20 mouse cellular contexts compared by ENCODE assay signal in genomic region chr6:7476907-7477306, GRCm38 (mm10).
A peak's percentile ranks its signal among the peaks of the same experiment; 100 is the strongest.
DNase-seq lines count a peak whose midpoint lies in the region; ATAC-seq and TF ChIP-seq lines count a peak whose summit lies in the region.
"Had no signal": no experiment of that assay in that cellular context is flagged by ENCODE, and none has a peak within 500 bp of the region (broad histone marks: within the 10 kb centered on the region; RNA-seq: fewer than 3 reads in every experiment).

No protein-coding gene starts in this region.

- no peak for ATAC-seq in activated CD4-positive, CD25-positive, alpha-beta regulatory T cell, adult 4 months
- ATAC-seq: forebrain, embryonic 13.5 days; forebrain, embryonic 15.5 days; forebrain, postnatal 0 days had no signal

- H3K27me3 ChIP-seq in C2C12 (ENCODE audit: control insufficient read depth, insufficient read depth, insufficient read length), result no peaks in the 10 kb centered on the region
- H3K27me3 ChIP-seq: embryonic facial prominence, embryonic 12.5 days; forebrain, embryonic 13.5 days; forebrain, embryonic 15.5 days had no signal

- no peaks in the 10 kb centered on the region for H3K79me2 ChIP-seq in C2C12 (ENCODE audit: control insufficient read depth, insufficient read depth)

- TF ChIP-seq CTCF in C2C12 (IDR thresholded peaks at IDR 0.05; ENCODE audit: control insufficient read depth, insufficient read depth, insufficient read length), result no peak

- no peaks in the 10 kb centered on the region for H3K79me3 ChIP-seq in C2C12 (ENCODE audit: low read depth)

- no peaks in the 10 kb centered on the region for H3K36me3 ChIP-seq in C2C12 (ENCODE audit: control insufficient read depth, insufficient read depth)
- H3K36me3 ChIP-seq: embryonic facial prominence, embryonic 10.5 days; embryonic facial prominence, embryonic 12.5 days; forebrain, embryonic 15.5 days had no signal

- DNase-seq in 3134 (ENCODE audit: extremely low read depth, insufficient read length, low spot score) (peak; percentile 56), NIH3T3 (ENCODE audit: low read depth) (peak; percentile 60)
- DNase-seq in heart, adult 11 months, result no peak
- DNase-seq in gastrocnemius, postnatal 36 days, result no peak
- DNase-seq: adrenal gland, adult 8-10 months; adrenal gland, postnatal 14 days; adrenal gland, postnatal 36 days; B cell, adult 2 months; cerebellum, adult 11-12 months; cerebellum, adult 2 months; cerebellum, adult 9-10 months; cerebellum, postnatal 10 days; cerebellum, postnatal 25 days; forebrain, postnatal 0 days had no signal

- no peak overlapping the region for H3K4me3 ChIP-seq in C2C12 (ENCODE audit: insufficient read depth, poor library complexity, severe bottlenecking)
- H3K4me3 ChIP-seq: embryonic facial prominence, embryonic 10.5 days; embryonic facial prominence, embryonic 12.5 days; forebrain, embryonic 13.5 days; forebrain, embryonic 15.5 days had no signal

- no peak overlapping the region for H3ac ChIP-seq in C2C12 (ENCODE audit: control insufficient read depth, insufficient read length, low read depth)

- intact Hi-C loops in gastrocnemius, postnatal 36 days (cut with DNase I), result no loop called here

TF ChIP-seq in C2C12, 6 proteins besides CTCF, POLR2A, EP300 and RAD21:
- TF ChIP-seq FOSL1 (IDR thresholded peaks at IDR 0.05; ENCODE audit: insufficient read depth, low read length, poor library complexity, severe bottlenecking) (peak; percentile 82), MYOG (IDR thresholded peaks at IDR 0.05; ENCODE audit: control insufficient read depth, extremely low read depth, insufficient read length) (no peak), CEBPB (IDR thresholded peaks at IDR 0.05; ENCODE audit: low read depth) (peak; percentile 78), MYOD1 (IDR thresholded peaks at IDR 0.05; ENCODE audit: control insufficient read depth, insufficient read length, low read depth) (no peak), USF1 (IDR thresholded peaks at IDR 0.05; ENCODE audit: low read depth) (no peak)

Comparison
In these comparisons a context has a peak if more than half of its experiments do, and no peak if none do; other contexts are left out.
1. DNase-seq: peak in 3134 (single experiment) and NIH3T3 (single experiment); none in heart, adult 11 months (single experiment) and gastrocnemius, postnatal 36 days (0 of 2).